Mouse (Mus musculus): ENCODE measurements around the gene Coch. TPM values are rescaled to one million over a fixed set of nuclear protein-coding genes. Genes with fewer than 3 reads are reported as not detected.
"Not testable (repeated sequence)": the region's sequence is repeated elsewhere in the genome, so short reads cannot be mapped to it uniquely, and the experiment has no call there.

The Coch gene
- under 1 TPM; 0.21 to 0.81 TPM for total RNA-seq (2021)
- 0.95 and 1.0 TPM in 2 replicates for polyA plus RNA-seq (2012; rRNA removed)
- long read RNA-seq = 0 reads

DNA sequence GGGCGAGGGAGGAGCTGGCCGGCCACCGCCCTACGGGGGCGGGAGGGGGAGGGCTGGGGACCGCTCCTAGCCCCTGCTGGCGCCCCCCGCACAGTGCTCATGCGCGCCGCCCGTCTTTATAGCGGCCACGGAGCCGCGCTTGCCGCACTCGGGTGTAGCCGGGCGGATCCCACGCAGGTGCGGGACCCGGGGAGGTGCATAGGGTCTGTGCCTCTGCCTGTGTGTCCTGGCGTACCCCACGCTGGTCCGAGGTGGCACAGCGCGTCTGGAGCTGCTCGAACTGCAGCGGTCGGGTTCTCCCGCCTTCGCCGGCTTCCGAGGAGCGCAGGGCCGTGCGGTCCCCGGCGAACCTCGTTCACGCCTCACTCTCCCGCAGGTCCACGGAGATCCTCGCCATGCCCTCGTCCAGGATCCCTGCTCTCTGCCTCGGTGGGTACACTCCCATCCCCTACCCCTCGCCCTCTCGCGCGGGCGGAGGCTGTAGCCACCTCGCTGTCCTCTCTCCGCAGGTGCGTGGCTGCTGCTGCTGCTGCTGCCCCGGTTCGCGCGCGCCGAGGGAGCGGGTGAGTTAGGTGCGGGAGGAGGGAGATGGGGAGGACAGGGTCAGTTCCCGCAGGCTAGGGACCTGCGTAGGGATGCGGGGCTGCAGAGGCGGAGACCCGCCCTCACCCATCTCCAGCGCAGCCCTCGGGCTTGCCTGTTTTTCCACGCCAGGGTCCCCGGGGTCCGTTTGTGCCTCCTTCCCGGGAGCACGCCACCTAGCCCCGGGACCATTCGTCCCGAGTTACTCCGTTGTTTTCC lies at the start of gene Coch:
Gene Coch (plus strand): TSS at position 113 of the 801 bp plus-strand sequence.
- peak; percentile 30 for DNase-seq

DNA sequence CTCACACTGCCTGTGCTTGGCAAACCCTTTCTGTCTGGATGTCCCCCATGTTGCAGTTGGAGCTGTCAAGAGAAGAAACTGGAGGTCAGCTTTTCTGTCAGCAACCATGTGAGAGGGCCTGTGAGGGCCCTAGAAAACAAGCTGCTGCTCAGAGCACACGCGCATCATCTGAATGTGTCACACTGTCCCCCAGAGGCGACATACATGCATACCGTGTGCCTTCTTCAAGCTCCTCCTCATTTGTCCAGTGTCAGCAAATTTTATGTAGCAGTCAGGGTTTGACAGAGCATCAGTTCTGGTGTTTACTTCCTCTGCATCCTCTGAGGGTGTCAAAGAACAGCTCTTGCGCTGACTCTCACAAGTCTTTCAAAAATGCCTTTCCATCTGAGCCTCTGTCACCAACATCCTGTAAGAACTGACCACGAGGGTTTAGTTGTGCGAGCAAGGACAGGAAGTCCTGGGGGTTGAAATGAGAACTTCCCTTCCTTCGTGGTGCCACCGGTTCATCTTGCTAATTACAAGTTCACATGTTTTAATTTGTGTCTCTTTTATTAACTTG lies 49.7 kb upstream of the Coch start:
- no peak for DNase-seq

DNA sequence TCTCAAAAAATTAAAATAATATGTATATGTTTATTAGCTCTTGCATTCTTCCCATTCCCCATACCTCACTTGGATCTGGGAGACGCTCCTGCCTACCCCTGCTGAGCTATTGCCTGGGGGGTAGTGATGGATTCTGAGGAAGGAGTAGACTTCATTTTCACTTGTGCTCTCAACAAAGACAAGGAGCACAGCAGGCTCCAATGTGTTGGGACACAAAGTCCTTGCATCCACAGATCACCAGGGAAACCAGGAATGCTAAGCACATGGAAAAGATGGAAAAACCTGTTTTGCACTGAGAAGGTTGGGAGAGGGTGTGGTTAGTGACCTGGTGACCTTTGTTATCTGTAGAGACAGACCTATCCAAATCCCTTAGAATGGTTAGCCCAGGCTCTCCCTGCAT lies 38.1 kb upstream of the Coch start:
- DNase-seq = no peak

DNA sequence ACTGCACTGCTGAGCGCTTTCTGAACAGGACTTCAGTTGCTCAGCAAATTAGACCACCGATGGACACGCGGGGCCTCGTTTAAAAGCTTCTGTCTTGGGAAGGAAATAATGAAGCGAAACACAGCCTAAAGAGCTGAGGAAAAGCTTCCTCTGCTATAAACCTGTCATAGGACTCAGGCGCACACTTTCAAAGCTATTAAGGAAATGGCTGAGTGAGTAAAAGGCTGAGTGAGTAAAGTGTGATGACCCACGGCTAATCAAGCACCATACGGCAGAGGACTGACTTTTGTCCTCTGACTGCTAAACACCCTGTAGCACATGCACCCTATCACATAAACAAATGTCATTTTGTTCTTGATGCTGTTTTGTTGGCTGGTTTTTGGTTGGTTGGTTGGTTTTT lies 31.7 kb upstream of the Coch start:
- no peak for DNase-seq

DNA sequence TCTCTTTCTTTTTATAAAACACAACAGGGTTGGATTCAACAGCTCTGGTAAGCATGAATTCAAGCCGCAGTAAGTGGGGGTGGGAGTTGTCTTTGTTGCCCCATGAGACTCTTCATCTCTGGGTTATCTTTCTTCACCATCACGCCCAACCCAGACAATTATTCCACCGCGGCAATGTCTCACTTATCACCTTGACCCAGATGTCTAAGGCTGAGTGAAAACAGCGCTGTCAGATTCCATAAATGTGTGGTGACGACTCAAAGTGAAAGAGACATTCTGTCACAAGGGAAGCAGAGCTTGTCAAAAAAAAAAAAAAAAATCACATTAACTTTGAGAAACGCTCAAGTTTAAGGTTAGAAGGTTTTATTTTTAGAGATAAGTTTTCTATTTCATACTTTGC lies 25.9 kb upstream of the Coch start:
- peak; percentile 7 for DNase-seq

GRCm38 (mm10) chr12:51569472-51569871 lies 23.7 kb upstream of the Coch start:
- DNase-seq = no peak

GRCm38 (mm10) chr12:51569944-51570343 lies 23.2 kb upstream of the Coch start:
- DNase-seq = no peak

- no peak for DNase-seq
Measured at GRCm38 (mm10) chr12:51572651-51573050, 20.5 kb upstream of the Coch start.

DNA sequence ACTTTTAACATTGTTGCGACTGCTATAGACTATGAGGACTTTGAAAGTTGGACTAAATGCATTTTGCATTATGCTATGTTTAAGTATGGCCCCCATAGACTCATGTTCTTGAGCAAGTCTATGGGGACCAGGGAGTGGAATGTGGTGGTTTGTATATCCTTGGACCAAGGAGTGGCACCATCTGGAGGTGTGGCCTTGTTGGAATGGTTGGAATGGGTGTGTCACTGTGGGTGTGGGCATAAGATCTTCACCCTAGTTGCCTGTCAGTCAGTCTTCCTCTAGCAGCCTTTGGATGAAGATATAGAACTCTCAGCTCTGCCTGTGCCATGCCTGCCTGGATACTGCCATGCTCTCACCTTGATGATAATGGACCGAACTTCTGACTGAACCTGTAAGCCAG lies 15.3 kb upstream of the Coch start:
- DNase-seq = not testable (repeated sequence)

DNA sequence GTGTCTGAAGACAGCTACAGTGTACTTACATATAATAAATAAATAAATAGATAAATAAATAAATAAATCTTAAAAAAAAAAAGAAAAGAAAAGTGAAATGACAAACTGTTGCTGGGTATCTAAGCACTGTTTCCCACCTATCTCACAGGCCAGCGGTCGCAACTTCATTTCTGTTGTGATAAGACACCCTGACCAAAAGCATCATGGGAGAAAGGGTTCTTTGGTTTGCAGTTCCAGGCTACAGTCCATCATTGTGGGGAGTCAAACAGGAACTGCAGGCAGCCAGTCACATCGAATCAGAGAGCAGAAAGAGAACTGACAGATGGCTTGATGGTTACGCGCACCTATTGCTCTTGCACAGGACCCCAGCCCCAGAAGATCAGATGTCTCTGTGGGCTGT lies 3.9 kb upstream of the Coch start:
- no peak for DNase-seq

DNA sequence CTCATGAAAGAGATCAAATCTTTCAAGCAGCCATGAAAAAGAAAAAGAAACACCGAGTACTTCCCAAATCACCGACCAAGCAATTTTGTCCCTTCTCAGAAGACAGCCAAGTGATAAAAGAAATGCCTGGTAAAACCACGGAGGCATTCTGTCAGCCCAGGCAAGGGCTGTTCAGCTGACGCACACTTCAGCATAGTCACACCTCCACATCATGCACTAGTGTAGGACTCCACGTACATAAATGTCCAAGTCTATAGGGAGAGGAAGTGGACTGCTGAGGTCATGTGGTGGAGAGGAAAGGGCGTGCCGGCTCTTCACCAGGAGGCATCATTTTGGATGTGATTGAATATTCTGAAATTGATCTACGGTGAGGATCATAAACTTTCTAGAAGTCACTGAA lies 1.2 kb upstream of the Coch start:
- no peak for DNase-seq

DNA sequence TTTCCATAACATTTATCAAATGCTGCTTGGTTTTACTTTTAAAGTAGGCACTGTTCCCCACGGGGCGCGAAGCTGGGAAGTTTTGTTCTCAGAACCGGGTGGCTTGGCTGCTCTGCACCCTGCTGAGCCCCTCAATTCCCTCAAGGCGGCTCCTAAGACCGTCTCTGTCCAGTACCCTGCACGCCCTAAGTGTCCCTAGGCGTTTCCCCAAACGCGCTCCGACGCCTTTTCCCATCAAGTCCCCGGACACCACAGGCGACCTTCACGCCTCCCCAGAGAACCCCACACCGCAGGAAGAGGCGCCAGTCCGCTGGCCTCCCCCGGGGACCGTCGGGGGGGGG lies 283 bp upstream of the Coch start:
- no peak for DNase-seq

GRCm38 (mm10) chr12:51594030-51594470 lies 909 bp downstream of the Coch start:
- no peak for DNase-seq

GRCm38 (mm10) chr12:51603306-51603705 lies 10.2 kb downstream of the Coch start:
- no peak for DNase-seq

- DNase-seq = peak; percentile 17
Measured at GRCm38 (mm10) chr12:51606138-51606537, 13.0 kb downstream of the Coch start.

DNA sequence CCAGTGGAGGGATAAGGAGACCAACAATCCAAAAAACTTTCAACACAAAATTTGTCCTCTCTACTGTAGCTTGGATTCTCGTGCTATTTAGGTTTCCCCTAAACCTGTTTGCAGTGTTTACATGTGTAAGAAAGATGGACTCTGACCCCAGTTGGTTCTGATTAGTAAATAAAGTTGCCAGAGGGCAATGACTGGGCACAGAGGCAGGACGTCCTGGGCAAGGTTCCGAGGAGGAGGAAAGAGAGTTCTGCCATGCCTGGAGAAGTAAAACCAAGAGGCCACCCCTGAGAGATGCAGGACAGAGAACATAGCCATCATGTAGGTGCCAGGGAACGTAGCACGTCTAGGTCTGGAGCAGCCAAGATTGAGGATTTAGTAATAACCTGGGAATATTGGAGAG lies 19.2 kb downstream of the Coch start:
- DNase-seq = no peak

GRCm38 (mm10) chr12:51620572-51620971 lies 27.4 kb downstream of the Coch start:
- DNase-seq = no peak

DNA sequence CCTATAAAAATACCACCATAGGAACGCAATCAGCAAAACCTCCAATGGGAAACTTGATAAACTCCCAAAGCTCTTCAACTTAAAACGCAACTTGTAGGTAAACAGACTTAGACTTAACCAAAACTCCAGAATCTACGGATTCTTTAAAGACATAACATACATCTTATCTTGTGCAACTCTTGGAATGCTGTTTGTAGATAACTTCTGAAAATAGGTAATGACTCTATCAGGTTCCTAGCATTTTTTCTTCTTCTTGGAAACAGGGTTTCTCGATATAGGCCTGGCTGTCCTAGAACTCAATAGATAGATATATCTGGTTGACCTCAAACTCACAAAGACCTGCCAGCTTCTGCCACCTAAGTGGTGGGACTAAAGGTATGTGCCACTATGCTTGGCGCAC lies 28.0 kb downstream of the Coch start:
- DNase-seq = no peak

DNA sequence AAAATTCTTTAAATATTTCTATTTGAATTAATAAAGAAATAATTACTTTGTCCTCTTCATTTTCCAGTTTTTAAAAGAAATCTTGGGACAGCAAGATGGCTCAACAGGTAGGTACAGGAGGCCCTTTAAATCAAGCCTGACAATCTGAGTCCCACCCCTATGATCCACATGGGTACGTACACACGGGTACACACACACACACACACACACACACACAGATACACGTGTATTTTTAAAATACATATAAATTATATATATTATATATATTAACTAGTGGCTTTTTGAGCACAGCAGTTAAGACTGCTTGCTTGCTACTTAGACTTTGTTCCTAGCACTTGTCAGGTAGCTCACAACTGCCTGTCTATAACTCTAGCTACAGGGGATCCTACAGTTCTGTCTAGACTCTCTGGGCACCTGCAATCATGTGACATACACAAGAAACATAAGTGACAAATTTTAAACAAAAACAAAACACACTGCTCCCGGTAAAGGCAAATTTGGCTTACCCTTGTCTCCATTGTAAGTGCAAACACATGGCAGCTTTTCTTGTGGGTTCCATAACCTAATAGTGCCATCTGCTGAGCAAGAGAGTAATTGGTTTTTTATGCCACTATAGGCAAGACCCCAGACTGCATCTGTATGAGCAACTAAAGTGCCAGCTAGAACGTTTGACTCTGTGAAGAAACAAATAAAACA lies 29.7 kb downstream of the Coch start:
- DNase-seq = no peak

DNA sequence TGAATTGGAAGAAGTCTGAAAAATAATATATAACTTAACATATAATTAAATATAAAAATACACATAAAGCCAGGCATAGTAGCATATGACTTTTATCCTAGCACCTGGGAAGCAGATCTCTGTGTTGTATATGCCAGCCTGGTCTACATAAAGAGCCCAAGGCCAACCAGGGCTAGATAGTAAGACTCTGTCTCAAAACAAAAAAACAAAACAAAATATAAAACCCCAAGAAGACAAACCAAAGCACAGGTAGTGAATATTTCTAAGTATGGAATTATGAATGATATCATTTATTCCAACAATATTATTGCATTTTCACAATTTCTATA lies 30.2 kb downstream of the Coch start:
- no peak for DNase-seq

GRCm38 (mm10) chr12:51633481-51633880 lies 40.3 kb downstream of the Coch start:
- no peak for DNase-seq

GRCm38 (mm10) chr12:51636260-51636659 lies 43.1 kb downstream of the Coch start:
- DNase-seq = no peak

GRCm38 (mm10) chr12:51636689-51637470 lies 43.7 kb downstream of the Coch start:
- no peak for DNase-seq

Data from adrenal gland, adult 2 months (tissue).